Mouse (Mus musculus) activated CD4-positive, CD25-positive, alpha-beta regulatory T cell, adult 4 months (primary cell): ENCODE results near the gene Gm45234. TPM values are rescaled to one million over a fixed set of nuclear protein-coding genes. Genes with fewer than 3 reads are reported as not detected.
"Not testable (repeated sequence)": the region's sequence is repeated elsewhere in the genome, so short reads cannot be mapped to it uniquely, and the experiment has no call there.

Experiments used
- ATAC-seq: one replicate; pipeline ENCODE4 v1.8.0; 2017
- polyA plus RNA-seq, 2 experiments: library from polyadenylated mRNA; unstranded; fragments of 100-300 nt; shearing (Covaris generic); gene quantifications; one replicate each; pipeline ENCODE4 v1.2.1; 2017

Gene Gm45234
- not detected for polyA plus RNA-seq

DNA sequence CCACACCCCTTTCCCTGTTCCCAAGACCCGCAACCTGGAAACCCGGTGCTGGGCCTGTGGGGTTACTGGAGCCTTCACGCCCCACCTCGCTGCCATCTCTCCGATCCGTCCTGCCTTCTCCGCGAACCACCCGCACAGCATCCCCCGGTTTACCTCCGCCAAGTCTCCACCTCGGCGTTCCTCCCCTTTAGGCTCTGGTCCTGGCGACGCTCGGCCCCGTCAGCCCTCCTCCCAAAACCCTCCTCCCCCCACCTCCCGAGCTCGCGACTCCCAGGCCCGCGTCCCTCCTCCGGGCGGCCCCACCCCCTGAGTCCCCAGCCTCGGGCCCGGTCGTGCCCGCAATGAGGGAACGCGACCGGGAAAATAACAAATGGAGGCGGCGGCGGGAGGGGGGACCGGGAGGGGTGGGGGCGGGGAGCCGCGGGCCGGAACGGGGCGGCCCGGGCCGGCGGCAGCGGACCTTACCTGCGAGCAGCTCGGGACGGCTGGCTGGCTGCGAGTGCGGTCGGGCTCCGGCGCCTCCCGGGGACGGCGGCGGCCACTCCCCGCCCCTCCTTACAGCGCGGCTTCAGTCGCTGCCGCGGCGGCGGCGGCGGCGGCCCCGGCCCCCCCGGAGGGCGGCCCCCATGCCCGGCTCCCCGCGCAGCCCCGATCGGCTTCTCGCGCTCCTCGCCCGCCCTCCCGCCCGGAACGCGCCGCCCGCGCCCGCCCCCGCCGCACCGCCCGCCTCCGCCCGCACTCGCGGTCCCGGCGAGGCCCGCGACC is at the start of gene Gm45234, which contains the start of gene Atn1:
TSS of gene Gm45234 (minus strand) at position 191 of the 765 bp plus-strand sequence.
TSS of gene Atn1 (minus strand) at position 694 of the 765 bp plus-strand sequence.
- ATAC-seq: peak; percentile 33

GRCm38 (mm10) chr6:124804341-124804740 is 48.5 kb upstream of the Gm45234 start:
- no peak for ATAC-seq

- ATAC-seq: not testable (repeated sequence)
These were observed 47.9 kb upstream of the Gm45234 start for GRCm38 (mm10) chr6:124803691-124804090.

DNA sequence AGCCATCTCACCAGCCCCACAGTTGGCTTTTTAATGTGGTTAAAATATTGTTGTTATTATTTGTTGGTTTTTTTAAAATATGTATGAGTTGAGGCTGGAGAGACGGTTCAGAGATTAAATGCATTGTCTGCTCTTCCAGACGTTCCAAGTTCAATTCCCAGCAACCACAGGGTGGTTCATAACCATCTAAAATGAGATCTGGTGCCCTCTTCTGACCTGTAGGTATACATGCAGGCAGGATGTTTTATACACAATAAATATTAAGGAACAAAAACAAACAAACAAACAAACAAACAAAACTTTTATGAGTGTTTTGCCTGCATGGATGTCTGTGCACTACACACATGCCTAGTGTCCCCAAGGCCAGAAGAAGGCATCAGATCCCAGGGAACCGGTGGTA is 47.2 kb upstream of the Gm45234 start:
- no peak for ATAC-seq

- not testable (repeated sequence) for ATAC-seq
These were observed 46.6 kb upstream of the Gm45234 start for GRCm38 (mm10) chr6:124802400-124802799.

GRCm38 (mm10) chr6:124796200-124796599 is 40.4 kb upstream of the Gm45234 start:
- ATAC-seq: no peak

DNA sequence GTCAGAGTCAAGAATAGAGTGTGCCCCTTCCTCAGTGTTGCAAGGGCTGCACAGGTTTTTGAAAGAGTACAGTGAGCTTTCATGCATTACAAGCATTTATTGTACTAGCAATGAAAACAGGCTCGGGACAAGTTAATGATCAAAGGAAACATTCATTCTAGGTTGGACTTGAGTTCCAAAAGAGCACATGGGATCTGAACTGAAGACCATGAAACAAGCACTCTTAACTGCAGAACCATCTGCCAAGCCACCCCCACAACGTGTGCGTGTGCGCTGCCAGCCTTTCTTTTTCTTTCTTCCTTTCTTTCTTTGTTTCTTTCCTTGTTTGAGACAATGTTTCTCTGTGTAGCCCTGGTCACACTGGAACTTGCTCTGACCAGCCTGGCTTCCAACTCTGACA is 40.0 kb upstream of the Gm45234 start:
- ATAC-seq: no peak

DNA sequence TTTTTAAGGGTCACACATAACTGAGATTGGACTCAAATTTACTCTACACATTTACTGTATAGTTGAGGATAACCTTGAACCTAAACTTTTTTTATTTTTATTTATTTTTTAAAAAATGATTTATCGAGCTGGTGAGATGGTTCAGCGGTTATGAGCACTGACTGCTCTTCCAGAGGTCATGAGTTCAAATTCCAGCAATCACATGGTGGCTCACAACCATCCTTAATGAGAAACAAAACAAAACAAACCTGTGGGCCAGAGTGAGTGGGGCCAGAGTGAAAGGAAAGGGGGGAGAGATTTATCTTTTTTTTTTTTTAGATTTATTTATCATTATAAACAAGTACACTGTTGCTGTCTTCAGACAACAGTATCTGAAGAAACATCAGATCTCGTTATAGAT is 36.1 kb upstream of the Gm45234 start:
- ATAC-seq: no peak

DNA sequence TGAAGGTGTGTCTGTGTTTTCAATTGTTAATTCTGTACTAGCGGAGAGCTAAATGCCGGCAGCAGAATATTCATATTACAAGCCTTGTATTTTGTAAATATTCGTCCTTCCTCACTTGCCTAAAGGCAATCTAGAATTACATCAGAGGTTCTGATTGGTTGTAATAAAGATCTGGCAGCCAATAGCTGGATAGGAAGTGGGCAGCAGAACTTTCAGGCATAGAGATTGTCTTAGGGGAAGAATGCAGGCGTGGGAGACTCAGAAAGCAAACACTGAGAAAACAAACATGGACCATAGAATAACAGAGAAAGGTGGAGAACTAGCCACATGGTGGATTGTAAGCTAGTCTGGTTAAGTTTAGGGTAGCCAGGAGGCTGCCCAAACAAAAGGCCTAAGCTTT is 34.3 kb upstream of the Gm45234 start:
- no peak for ATAC-seq

- ATAC-seq: no peak
These were observed 33.7 kb upstream of the Gm45234 start for GRCm38 (mm10) chr6:124789519-124789918.

DNA sequence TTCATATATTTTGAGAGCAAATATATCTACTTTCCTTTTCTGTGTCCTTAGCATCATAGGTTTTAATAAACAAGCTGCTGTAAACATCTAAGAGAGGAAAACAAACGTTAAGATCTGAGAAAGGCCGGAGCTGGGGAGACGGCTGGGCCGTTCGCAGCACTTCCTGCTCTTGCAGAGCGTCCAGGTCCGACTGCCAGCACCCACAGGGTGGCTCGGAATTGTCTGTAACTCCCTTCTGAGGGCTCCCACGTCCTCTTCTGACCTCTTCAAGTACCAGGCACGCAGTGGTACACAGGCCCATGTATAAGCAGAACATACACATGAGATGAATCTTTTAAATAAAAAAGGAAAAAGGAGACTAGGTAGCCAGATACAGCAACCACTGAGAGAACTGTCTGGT is 31.9 kb upstream of the Gm45234 start:
- no peak for ATAC-seq

GRCm38 (mm10) chr6:124786756-124787420 is 31.1 kb upstream of the Gm45234 start:
- ATAC-seq: no peak

DNA sequence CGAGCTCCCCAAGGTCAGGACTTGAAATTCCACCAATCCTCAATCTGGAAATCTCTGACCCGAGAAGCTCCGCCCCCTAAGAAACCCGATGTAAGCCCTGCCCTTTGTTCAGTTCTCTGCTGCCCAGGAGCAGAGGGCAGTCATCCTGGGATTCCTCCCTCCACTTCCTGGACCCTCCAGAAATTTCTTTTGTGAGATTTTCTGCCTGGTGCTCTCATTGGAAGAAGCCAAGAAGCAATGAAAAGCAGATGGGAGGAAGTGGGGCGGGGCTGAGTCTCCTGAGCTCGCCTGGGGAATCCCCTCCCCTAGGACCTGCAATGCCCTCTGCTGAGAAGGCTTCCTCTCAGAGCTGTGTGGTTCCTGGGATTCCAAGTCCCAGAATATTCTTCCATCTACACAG is 26.6 kb upstream of the Gm45234 start:
- ATAC-seq: peak; percentile 63

DNA sequence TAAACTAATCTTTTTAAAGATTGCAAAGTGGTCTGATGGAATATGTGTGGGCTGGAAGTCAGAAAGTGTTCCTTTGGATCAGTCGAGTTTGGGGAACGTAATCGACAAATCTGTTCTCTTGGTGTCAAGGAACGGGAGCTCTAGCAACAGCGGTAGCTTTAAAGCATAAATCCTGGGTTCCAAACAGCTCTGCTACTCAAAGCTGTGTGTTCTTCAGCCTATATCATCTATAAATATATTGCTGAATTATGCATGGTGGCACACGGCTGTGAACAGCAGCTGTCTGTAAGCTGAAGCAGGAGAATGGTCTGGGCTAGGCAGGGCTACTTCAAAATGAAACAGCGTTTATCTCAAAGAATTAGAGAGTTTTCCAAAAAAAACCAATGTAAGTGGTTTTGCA is 25.1 kb upstream of the Gm45234 start:
- no peak for ATAC-seq

GRCm38 (mm10) chr6:124779984-124780416 is 24.2 kb upstream of the Gm45234 start:
- ATAC-seq: peak; percentile 23

DNA sequence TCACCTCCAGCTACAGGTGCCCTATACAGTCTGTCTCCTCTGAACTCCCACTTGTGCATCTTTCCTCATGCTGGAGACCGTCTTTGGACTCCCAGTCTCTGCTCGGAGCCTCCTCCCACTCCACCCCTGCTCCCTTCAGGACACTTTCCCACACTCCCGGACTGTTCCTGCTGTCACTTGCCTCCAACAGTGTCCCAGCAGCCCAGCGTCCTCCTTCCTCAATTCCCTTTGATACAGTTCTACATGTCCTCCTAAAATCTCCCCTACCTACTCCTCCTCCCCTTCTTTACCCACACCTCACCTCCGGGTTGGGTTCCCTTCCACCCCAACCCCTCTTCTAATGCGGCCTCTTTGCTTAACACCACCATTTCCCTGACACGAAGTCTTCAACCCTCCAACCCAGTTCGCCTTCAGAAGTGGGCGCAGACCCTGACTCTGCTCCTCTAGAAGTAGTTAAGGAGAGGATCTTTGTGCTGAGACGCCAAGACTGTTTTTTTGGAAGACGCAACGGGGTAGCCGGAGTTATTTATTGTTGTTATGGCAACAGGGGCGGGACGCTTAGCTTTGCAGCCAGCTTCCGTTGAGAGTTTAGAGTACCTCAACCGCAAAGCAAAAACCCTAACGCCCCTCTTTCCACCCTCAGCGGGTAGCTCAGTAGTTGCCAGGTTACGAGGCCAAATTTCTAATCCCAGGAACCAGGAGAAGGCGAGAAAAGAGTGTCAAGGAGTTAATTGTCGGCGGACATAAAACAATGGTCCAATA is 23.6 kb upstream of the Gm45234 start, which contains the start of gene Lrrc23:
TSS of gene Lrrc23 (minus strand) at position 506 of the 762 bp plus-strand sequence.
- peak; percentile 92 for ATAC-seq

DNA sequence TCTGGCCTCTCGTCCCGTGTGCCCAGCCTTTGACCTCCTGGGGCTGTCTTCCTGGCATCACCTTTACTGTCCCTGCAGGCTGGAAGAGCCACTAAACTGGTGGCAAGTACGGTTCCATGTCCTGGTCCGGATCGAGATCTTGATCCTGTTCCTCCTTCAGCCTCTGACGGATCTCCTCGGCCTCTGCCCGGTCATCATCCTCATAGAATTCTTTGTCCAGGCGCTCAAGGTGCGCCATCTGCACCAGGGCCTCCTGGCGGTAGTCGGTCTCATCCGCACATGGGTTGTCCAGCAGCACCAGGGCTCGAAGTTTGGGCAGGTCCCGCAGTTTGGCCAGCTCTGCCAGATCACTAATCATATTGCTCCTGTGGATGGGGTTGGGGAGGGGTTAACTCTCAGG is 14.7 kb upstream of the Gm45234 start:
- no peak for ATAC-seq

GRCm38 (mm10) chr6:124770013-124770412 is 14.2 kb upstream of the Gm45234 start:
- ATAC-seq: no peak

DNA sequence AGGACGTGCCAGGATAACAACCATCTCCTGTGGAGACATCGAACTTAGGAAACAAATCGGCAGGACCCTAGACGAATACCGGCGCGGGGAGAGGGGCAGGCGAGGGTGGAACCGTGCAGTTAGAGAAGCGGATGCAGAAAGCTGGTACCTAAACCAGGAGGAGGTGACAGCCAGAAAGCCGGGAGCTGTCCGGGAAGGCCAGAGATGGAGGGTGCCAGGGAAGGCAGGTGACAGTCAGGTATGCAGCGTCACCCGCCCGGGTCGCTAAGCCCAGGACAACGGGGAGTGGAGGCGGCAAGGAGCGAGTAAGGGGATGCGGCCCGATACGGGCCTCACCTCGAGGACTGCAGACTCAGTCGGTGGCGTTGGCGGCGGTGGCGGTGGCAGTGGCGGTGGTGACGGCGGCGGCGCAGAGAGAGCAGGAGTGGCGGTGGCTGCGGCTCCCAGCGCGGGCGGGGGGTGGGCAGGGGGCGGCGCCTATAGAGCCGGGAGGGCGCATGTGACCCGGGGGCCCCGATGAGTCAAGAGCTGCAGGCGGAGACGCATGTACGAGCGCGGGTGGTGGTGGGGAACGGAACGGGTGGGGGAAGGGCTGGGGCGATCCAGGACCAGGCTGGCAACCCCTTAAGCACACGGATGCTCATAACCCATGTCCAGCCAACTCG is 13.4 kb upstream of the Gm45234 start, which contains the start of gene Eno2:
TSS of gene Eno2 (minus strand) at position 573 of the 665 bp plus-strand sequence.
- ATAC-seq: peak; percentile 60

DNA sequence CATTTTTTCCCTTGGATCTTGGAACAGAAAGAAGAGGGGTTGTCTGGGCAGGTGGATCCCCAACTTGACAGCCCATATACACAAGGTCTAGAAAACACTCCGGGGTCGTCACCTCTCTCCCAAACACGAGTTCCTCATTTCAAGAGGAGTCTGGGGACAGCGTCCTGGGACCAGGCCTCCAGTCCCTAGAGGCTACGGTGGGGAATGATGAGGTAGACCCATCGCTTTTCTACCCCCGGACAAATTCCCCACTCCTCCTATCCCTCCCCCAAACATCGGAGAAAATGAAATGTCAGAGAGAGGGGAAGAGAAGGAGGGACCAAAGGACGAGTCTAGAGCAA is 12.9 kb upstream of the Gm45234 start:
- ATAC-seq: peak; percentile 12

DNA sequence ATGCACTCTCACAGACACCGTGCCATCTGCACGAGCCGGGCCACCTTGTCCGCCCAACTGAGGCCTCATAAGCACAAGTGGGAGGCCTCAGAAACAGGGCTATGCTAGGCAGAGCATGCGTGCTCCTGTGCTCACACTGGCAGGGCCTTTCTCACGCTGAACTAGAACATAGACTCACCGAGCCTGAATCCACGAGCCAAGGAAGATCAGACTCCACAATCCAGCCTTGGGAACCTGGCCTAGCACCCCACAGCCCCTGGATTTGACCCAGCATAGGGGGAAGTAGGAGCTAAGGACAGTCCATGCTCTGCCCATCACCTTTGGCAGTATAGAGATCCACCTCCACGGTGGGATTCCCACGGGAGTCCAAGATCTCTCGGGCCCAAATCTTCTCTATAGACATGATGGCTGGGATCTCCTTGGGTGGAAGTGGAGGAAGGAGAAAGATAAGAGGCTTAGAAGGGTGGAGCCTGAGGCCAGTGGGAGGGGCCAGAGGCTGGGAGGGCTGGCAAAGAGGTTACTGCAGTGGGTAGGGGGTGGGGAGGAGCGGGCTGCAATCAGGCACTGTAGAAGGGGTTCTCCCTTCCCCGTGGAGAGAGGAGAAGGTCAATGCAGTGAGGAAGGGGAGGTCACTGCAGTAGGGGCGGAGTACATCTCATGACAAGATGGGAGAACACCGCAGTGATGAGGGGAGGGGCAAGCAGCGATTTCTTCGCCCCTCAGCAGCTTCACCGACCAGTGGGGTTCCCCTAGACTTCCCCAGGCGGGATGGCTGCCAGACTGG is 12.3 kb upstream of the Gm45234 start:
- peak; percentile 11 for ATAC-seq

DNA sequence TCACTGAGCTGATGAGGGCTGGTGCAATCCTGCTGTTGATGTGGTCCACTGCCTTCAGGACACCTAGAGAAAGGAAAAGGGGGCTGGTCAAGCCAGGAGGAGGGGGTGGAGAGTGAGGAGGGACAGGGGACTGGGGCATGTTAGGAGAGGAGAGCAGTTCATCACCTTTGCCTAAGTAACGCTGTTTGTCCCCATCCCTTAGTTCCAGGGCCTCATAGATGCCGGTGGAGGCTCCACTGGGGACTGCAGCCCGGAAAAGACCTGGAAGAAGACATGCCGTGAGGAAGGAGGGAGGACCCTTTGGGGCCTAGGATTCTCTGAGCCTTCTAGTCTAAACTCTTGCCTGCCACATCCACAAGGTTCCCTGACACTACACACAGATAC is 11.7 kb upstream of the Gm45234 start:
- ATAC-seq: no peak
